ENCODE assay signal across 10 mouse cellular contexts in the genomic region with DNA sequence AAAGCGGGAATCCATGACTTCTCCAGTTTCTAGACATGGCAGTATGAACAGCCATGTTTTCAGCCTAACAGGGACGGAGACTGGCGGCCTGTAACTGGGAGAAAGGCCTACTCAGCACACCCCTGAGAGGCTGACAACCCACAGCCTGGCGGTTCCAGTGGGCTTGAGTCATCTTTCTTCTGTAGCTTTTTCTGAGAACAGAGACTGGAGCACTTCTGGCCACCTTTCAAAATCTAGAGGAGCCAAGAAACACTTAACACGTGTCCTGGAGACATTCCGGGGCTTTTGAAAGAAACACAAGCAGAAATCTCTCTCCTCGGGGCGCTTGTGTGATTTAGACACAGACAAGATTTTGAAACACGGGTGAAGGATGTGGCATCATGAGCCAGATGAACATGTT.
DNase-seq lines count a peak whose midpoint lies in the region; ATAC-seq and TF ChIP-seq lines count a peak whose summit lies in the region.
"Had no signal": no experiment of that assay in that cellular context is flagged by ENCODE, and none has a peak within 500 bp of the region (broad histone marks: within the 10 kb centered on the region; RNA-seq: fewer than 3 reads in every experiment).

No protein-coding gene starts in this region.

- H3K9ac ChIP-seq in hindbrain, postnatal 0 days (replicated peaks; ENCODE audit: low read length): no peak overlapping the region
- no peak overlapping the region for H3K9ac ChIP-seq in hindbrain, embryonic 16.5 days (ENCODE audit: low read depth, low read length)
- no peak overlapping the region for H3K9ac ChIP-seq in lung, embryonic 15.5 days
- H3K9ac ChIP-seq: hindbrain, embryonic 15.5 days had no signal

- no peaks in the 10 kb centered on the region for H3K36me3 ChIP-seq in hindbrain, postnatal 0 days (ENCODE audit: insufficient read depth, low read length)
- no peaks in the 10 kb centered on the region for H3K36me3 ChIP-seq in hindbrain, embryonic 16.5 days (ENCODE audit: control insufficient read depth, insufficient read depth, low read length)
- no peaks in the 10 kb centered on the region for H3K36me3 ChIP-seq in lung, embryonic 15.5 days
- H3K36me3 ChIP-seq: hindbrain, embryonic 15.5 days had no signal

- no peaks in the 10 kb centered on the region for H3K9me3 ChIP-seq in hindbrain, postnatal 0 days (ENCODE audit: low read length)
- H3K9me3 ChIP-seq in hindbrain, embryonic 16.5 days (ENCODE audit: control insufficient read depth, low read length): no peaks in the 10 kb centered on the region
- no peaks in the 10 kb centered on the region for H3K9me3 ChIP-seq in lung, embryonic 15.5 days
- H3K9me3 ChIP-seq: hindbrain, embryonic 15.5 days had no signal

- no peaks in the 10 kb centered on the region for H3K27me3 ChIP-seq in hindbrain, postnatal 0 days (ENCODE audit: insufficient read depth, low read length)
- no peaks in the 10 kb centered on the region for H3K27me3 ChIP-seq in hindbrain, embryonic 16.5 days (replicated peaks; ENCODE audit: control insufficient read depth, insufficient read depth, low read length)
- 0 out of 2 replicates have a peak, but pooled peaks cover 3% of the 10 kb centered on the region for H3K27me3 ChIP-seq in lung, embryonic 15.5 days

- no peak for ATAC-seq in hindbrain, postnatal 0 days
- ATAC-seq in hindbrain, embryonic 16.5 days: no peak
- ATAC-seq in lung, embryonic 15.5 days (ENCODE audit: borderline replicate concordance, extremely low read depth, low FRiP score, low TSS enrichment): peak; percentile 60; the same call in 1 of the 2 replicates

- peak; percentile 46 for DNase-seq in hindbrain, postnatal 0 days (ENCODE audit: low spot score)
- peak; percentile 30 for DNase-seq in Muller cell, postnatal 12 days (ENCODE audit: inconsistent ontology term)
- DNase-seq in gastrocnemius, postnatal 25 days: peak; percentile 58
- DNase-seq in spleen, postnatal 14 days (ENCODE audit: low spot score in 2 of 2): no peak
- no peak for DNase-seq in thymus, postnatal 0 days (ENCODE audit: low spot score)
- no peak for DNase-seq in adrenal gland, adult 2 months
- DNase-seq: thymus, postnatal 36 days had no signal

- no peak overlapping the region for H3K4me3 ChIP-seq in hindbrain, postnatal 0 days (ENCODE audit: low read length)
- no peak overlapping the region for H3K4me3 ChIP-seq in hindbrain, embryonic 16.5 days (ENCODE audit: low read length)
- no peak overlapping the region for H3K4me3 ChIP-seq in lung, embryonic 15.5 days
- H3K4me3 ChIP-seq: hindbrain, embryonic 15.5 days had no signal

- H3K4me2 ChIP-seq in hindbrain, postnatal 0 days (ENCODE audit: low read depth, low read length): no peak overlapping the region
- H3K4me2 ChIP-seq in hindbrain, embryonic 16.5 days (ENCODE audit: low read length): no peak overlapping the region
- no peak overlapping the region for H3K4me2 ChIP-seq in lung, embryonic 15.5 days
- H3K4me2 ChIP-seq: hindbrain, embryonic 15.5 days had no signal

- H3K27ac ChIP-seq in hindbrain, postnatal 0 days: no peak overlapping the region
- H3K27ac ChIP-seq in hindbrain, embryonic 16.5 days (ENCODE audit: low read depth, low read length): no peak overlapping the region
- peak overlapping the region; percentile 51; the same call in 1 of the 2 replicates for H3K27ac ChIP-seq in lung, embryonic 15.5 days
- H3K27ac ChIP-seq: hindbrain, embryonic 15.5 days had no signal

- no peak for TF ChIP-seq CTCF in hindbrain, postnatal 0 days (IDR thresholded peaks at IDR 0.05; ENCODE audit: low read depth)

- 65% methylated on average over 9 of the region's 9 CpGs for WGBS in hindbrain, postnatal 0 days
- WGBS in hindbrain, embryonic 16.5 days: 77% methylated on average over 9 of the region's 9 CpGs
- WGBS in lung, embryonic 15.5 days: 42% methylated on average over 9 of the region's 9 CpGs

- peaks cover 3% of the 10 kb centered on the region; the same call in 1 of the 2 replicates for H3K4me1 ChIP-seq in hindbrain, postnatal 0 days (ENCODE audit: insufficient read depth, low read length)
- no peaks in the 10 kb centered on the region; the same call in 1 of the 2 replicates for H3K4me1 ChIP-seq in hindbrain, embryonic 16.5 days (ENCODE audit: control insufficient read depth, insufficient read depth, low read depth, low read length)
- H3K4me1 ChIP-seq in lung, embryonic 15.5 days: 0 out of 2 replicates have a peak, but pooled peaks cover 10% of the 10 kb centered on the region

Comparison
In these comparisons a context has a peak if more than half of its experiments do, and no peak if none do; other contexts are left out.
1. DNase-seq: peak in hindbrain, postnatal 0 days (single experiment), Muller cell, postnatal 12 days (single experiment) and gastrocnemius, postnatal 25 days (single experiment); none in spleen, postnatal 14 days (0 of 2), thymus, postnatal 0 days (single experiment) and adrenal gland, adult 2 months (single experiment).